9 mouse cellular contexts compared by ENCODE assay signal in the genomic region with DNA sequence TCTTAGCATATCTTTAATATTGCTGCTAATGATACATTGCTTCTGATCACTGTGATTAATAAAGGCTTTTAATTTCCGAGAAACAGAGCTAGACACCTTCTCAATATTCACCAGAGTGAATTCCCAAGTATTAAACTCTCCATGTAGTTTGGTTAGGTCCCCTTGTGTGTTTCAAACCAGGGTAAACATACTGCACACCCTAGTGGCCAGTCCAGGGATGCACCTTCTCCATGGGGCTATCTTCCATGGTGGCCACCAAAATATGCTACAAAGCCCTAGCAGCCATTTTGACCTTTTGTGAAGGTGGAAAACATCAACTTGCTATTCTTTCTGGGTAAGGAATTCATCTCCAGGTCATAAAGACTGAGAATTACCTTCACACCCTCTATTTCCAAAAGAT. TPM values are rescaled to one million over a fixed set of nuclear protein-coding genes. Genes with fewer than 3 reads are reported as not detected.
DNase-seq lines count a peak whose midpoint lies in the region; ATAC-seq and TF ChIP-seq lines count a peak whose summit lies in the region.
"Had no signal": no experiment of that assay in that cellular context is flagged by ENCODE, and none has a peak within 500 bp of the region (broad histone marks: within the 10 kb centered on the region; RNA-seq: fewer than 3 reads in every experiment).

No protein-coding gene starts in this region.

- H3K9me3 ChIP-seq in midbrain, embryonic 16.5 days (replicated peaks; ENCODE audit: control insufficient read depth, low read length, poor library complexity, severe bottlenecking) = no peaks in the 10 kb centered on the region

- no peak overlapping the region for H3K27ac ChIP-seq in gastrocnemius, adult 2 months
- no peak overlapping the region for H3K27ac ChIP-seq in midbrain, embryonic 16.5 days (ENCODE audit: low read length)

- no peak overlapping the region for H3K4me3 ChIP-seq in gastrocnemius, adult 2 months
- H3K4me3 ChIP-seq in midbrain, embryonic 16.5 days (ENCODE audit: low read depth, low read length) = no peak overlapping the region

- 74% methylated on average over 1 of the region's 1 CpGs for WGBS in midbrain, embryonic 16.5 days

- peak; percentile 55 for DNase-seq in gastrocnemius, adult 18-20 months (ENCODE audit: low spot score)
- no peak for DNase-seq in gastrocnemius, postnatal 4 days (ENCODE audit: low spot score in 2 of 2)
- peak; percentile 74 for DNase-seq in 3T3-L1 (ENCODE audit: low read depth, low spot score)
- peak; percentile 50 for DNase-seq in T-cell, adult 2 months (ENCODE audit: low spot score)
- peak; percentile 68 for DNase-seq in gastrocnemius, adult 2 months
- peak; percentile 53 to 67 for DNase-seq in lung, adult 18-20 months
- DNase-seq in thymus, postnatal 25 days = peak; percentile 71

- peaks cover 9% of the 10 kb centered on the region for H3K4me1 ChIP-seq in midbrain, embryonic 16.5 days (ENCODE audit: control insufficient read depth, insufficient read depth, low read length)

- ATAC-seq in midbrain, embryonic 16.5 days = no peak

- H3K27me3 ChIP-seq in midbrain, embryonic 16.5 days (ENCODE audit: control insufficient read depth, insufficient read depth, low read depth, low read length) = no peaks in the 10 kb centered on the region

- intact Hi-C loops in gastrocnemius, adult 2 months (cut with DNase I) = loop anchor here (10.0 kb wide), 1 partner anchor 437 kb away; a partner anchor contains a TSS

- no peak overlapping the region for H3K9ac ChIP-seq in midbrain, embryonic 16.5 days (ENCODE audit: low read depth, low read length)

- TF ChIP-seq CTCF in gastrocnemius, adult 2 months (IDR thresholded peaks at IDR 0.05) = peak; percentile 88

- no peak overlapping the region for H3K4me2 ChIP-seq in midbrain, embryonic 16.5 days (ENCODE audit: low read length)

- H3K36me3 ChIP-seq in midbrain, embryonic 16.5 days (ENCODE audit: control insufficient read depth, insufficient read depth, low read length) = no peaks in the 10 kb centered on the region

RNA-seq across cellular contexts. Expression of a gene that starts 7.7 kb away (rescaled TPM):
- total RNA-seq in gastrocnemius, adult 18-20 months (2021) = not detected
- not detected for total RNA-seq in gastrocnemius, postnatal 4 days (2021)
- not detected for total RNA-seq in gastrocnemius, adult 2 months (2021)
- polyA plus RNA-seq in midbrain, embryonic 16.5 days (2015; fragmentation: Nextera tagmentation; extraction: Ambion mirVana) = 0.11 TPM in 1 of 2 replicates, not detected in the other
- polyA plus RNA-seq: neural tube, embryonic 11.5 days had no signal

RNA-seq across cellular contexts. Expression of a gene that starts 7.8 kb away (rescaled TPM):
- total RNA-seq in gastrocnemius, adult 18-20 months (2021) = 10 to 100 TPM; 12.5 to 13.3 TPM
- 10 to 100 TPM; 20.5 to 20.9 TPM for total RNA-seq in gastrocnemius, postnatal 4 days (2021)
- 10 to 100 TPM; 14.2 to 15.1 TPM for total RNA-seq in gastrocnemius, adult 2 months (2021)
- 58.6 and 60.4 TPM in 2 replicates for polyA plus RNA-seq in midbrain, embryonic 16.5 days (2015; fragmentation: Nextera tagmentation; extraction: Ambion mirVana)

RNA-seq across cellular contexts. Expression of a gene that starts 34.1 kb away (rescaled TPM):
- total RNA-seq in gastrocnemius, adult 18-20 months (2021) = not detected
- total RNA-seq in gastrocnemius, postnatal 4 days (2021) = under 1 TPM; 0.91 to 0.93 TPM
- total RNA-seq in gastrocnemius, adult 2 months (2021) = under 1 TPM in 1 of 2 experiments, not detected in 1; 0.28 TPM
- polyA plus RNA-seq in midbrain, embryonic 16.5 days (2015; fragmentation: Nextera tagmentation; extraction: Ambion mirVana) = not detected in 2 replicates
- polyA plus RNA-seq: neural tube, embryonic 11.5 days had no signal

Comparison
In these comparisons a context has a peak if more than half of its experiments do, and no peak if none do; other contexts are left out.
1. DNase-seq: peak in gastrocnemius, adult 18-20 months (single experiment), 3T3-L1 (single experiment), T-cell, adult 2 months (single experiment), gastrocnemius, adult 2 months (single experiment), lung, adult 18-20 months (2 of 2) and thymus, postnatal 25 days (single experiment); none in gastrocnemius, postnatal 4 days (0 of 2).